Mouse (Mus musculus) brain, embryonic 14.5 days (tissue): ENCODE results near the gene Tbl3.

ENCODE experiments used
- CTCF ChIP-seq: fragments of 200-500 bp; IDR thresholded peaks from 2 replicates; pipeline ENCODE4 v1.5.1; 2012; ENCODE audit warnings: inconsistent platforms, mild to moderate bottlenecking, moderate library complexity, borderline replicate concordance; ENCODE audit not compliant: insufficient read depth, insufficient read length; ENCODE audit errors: extremely low read depth
- POLR2A ChIP-seq: fragments of 200-500 bp; IDR thresholded peaks from 2 replicates; pipeline ENCODE4 v1.6.1; 2012; ENCODE audit warnings: mild to moderate bottlenecking, inconsistent platforms, borderline replicate concordance; ENCODE audit not compliant: poor library complexity, insufficient read depth, insufficient read length, severe bottlenecking; ENCODE audit errors: extremely low read depth

- peak; percentile 87 for TF ChIP-seq CTCF
- no peak for TF ChIP-seq POLR2A
Observed at GRCm38 (mm10) chr17:24745526-24746497, 38.4 kb upstream of the Tbl3 start.
